Mouse (Mus musculus): ENCODE measurements at regions not wholly inside any gene's neighbourhood (a gene's known extent, or its start where the extent isn't known, plus 50 kb on each side); places are given as distances from the start of the nearest gene placed in this dataset.
A peak's percentile ranks its signal among the peaks of the same experiment; 100 is the strongest.

GRCm38 (mm10) chrX:147328289-147328688 is 100.7 kb downstream of the Il13ra2 start:
- peak; percentile 0 for DNase-seq (ENCODE audit: low read depth, low spot score)

- DNase-seq (ENCODE audit: low read depth, low spot score), result no peak
Observed at GRCm38 (mm10) chrX:147326231-147326630, 102.8 kb downstream of the Il13ra2 start.

Data from brain, adult 2 months (tissue).